Mouse (Mus musculus) megakaryocyte progenitor cell, adult 5-6 weeks (primary cell): ENCODE measurements around the gene Avpr1b. TPM values are rescaled to one million over a fixed set of nuclear protein-coding genes. Genes with fewer than 3 reads are reported as not detected.

Source experiments
- total RNA-seq, 2 experiments: library from RNA; stranded (forward) in 1 of 2; stranded (reverse) in 1 of 2; fragments of 157-497, 149-512 nt in 1 of 2; fragments of 200-1000 nt in 1 of 2; gene quantifications; 2 replicates each; pipeline versions ENCODE4 v1.2.3 to v1.2.4; 2015 to 2017

The Avpr1b gene
- total RNA-seq, 2 experiments from 2014 or later = not detected

Other genes with a start within 250 kb of the Avpr1b start
- 32.5 and 40.9 TPM in 2 replicates for gene Srgap2, start 71.9 kb upstream of the Avpr1b start, total RNA-seq (2015)
- 12.0 and 14.8 TPM in 2 replicates for gene Srgap2, start 71.9 kb upstream of the Avpr1b start, total RNA-seq (2017)
- 9.8 and 11.4 TPM in 2 replicates for gene Fam72a, start 71.3 kb upstream of the Avpr1b start, total RNA-seq (2015)
- gene Fam72a, start 71.3 kb upstream of the Avpr1b start, total RNA-seq (2017) = 3.4 and 5.2 TPM in 2 replicates
- gene Ctse, start 39.1 kb downstream of the Avpr1b start, total RNA-seq (2015) = 54.1 and 66.8 TPM in 2 replicates
- 18.9 and 25.6 TPM in 2 replicates for gene Ctse, start 39.1 kb downstream of the Avpr1b start, total RNA-seq (2017)
- 5.8 and 7.7 TPM in 2 replicates for gene Rab7b, start 89.5 kb downstream of the Avpr1b start, total RNA-seq (2015)
- 31.1 and 43.2 TPM in 2 replicates for gene Rab7b, start 89.5 kb downstream of the Avpr1b start, total RNA-seq (2017)
- gene Slc26a9, start 144.8 kb downstream of the Avpr1b start, total RNA-seq (2015) = 0.02 and 0.25 TPM in 2 replicates
- 0.14 TPM in 1 of 2 replicates, not detected in the other for gene Slc26a9, start 144.8 kb downstream of the Avpr1b start, total RNA-seq (2017)
- 0.15 and 0.17 TPM in 2 replicates for gene Pm20d1, start 198.1 kb downstream of the Avpr1b start, total RNA-seq (2015)
- gene Pm20d1, start 198.1 kb downstream of the Avpr1b start, total RNA-seq (2017) = 0.07 and 0.08 TPM in 2 replicates
- gene Slc41a1, start 228.3 kb downstream of the Avpr1b start, total RNA-seq (2015) = 5.9 TPM in 2 replicates
- gene Slc41a1, start 228.3 kb downstream of the Avpr1b start, total RNA-seq (2017) = 3.3 and 5.2 TPM in 2 replicates